Mouse (Mus musculus) left cerebral cortex, postnatal 36 days (tissue): ENCODE data around the gene C1qc. TPM values are rescaled to one million over a fixed set of nuclear protein-coding genes. Genes with fewer than 3 reads are reported as not detected.

ENCODE experiments used
- DNase-seq, 2 experiments: peaks; one replicate each; pipeline ENCODE4 v3.0.0; 2021 to 2022; ENCODE audit warnings: low spot score in 2 of 2, mixed read lengths in 1 of 2
- intact Hi-C: fragments of 180-260 bp; cut with DNase I; formaldehyde crosslinking; loops from one replicate; pipeline ENCODE4 v1.15.1; 2025
- total RNA-seq, 2 experiments: library from RNA; stranded (reverse); gene quantifications; 2 replicates each; pipeline ENCODE4 v1.2.3; 2021

C1qc gene
- total RNA-seq, 2 experiments from 2014 or later = 40.6 to 47.2 TPM

GRCm38 (mm10) chr4:136898084-136898598 is 5.3 kb upstream of the C1qc start:
- intact Hi-C loops = loop anchor here (10.0 kb wide), 1 partner anchor 387 kb away; no protein-coding TSS in a partner anchor
- DNase-seq = no peak

- intact Hi-C loops = loop anchor here (10.0 kb wide), 1 partner anchor 388 kb away; no protein-coding TSS in a partner anchor
- no peak for DNase-seq
Measured at GRCm38 (mm10) chr4:136896461-136896860, 3.6 kb upstream of the C1qc start.

GRCm38 (mm10) chr4:136895861-136896260 is 3.0 kb upstream of the C1qc start:
- DNase-seq = no peak
- intact Hi-C loops = loop anchor here (2.0 to 10.0 kb wide), 2 partner anchors 85 to 389 kb away; no protein-coding TSS in a partner anchor

- no peak for DNase-seq
- intact Hi-C loops = loop anchor here (1.0 to 10.0 kb wide), 3 partner anchors 86 to 390 kb away; no protein-coding TSS in a partner anchor
Measured at GRCm38 (mm10) chr4:136894821-136895220, 2.0 kb upstream of the C1qc start.

DNA sequence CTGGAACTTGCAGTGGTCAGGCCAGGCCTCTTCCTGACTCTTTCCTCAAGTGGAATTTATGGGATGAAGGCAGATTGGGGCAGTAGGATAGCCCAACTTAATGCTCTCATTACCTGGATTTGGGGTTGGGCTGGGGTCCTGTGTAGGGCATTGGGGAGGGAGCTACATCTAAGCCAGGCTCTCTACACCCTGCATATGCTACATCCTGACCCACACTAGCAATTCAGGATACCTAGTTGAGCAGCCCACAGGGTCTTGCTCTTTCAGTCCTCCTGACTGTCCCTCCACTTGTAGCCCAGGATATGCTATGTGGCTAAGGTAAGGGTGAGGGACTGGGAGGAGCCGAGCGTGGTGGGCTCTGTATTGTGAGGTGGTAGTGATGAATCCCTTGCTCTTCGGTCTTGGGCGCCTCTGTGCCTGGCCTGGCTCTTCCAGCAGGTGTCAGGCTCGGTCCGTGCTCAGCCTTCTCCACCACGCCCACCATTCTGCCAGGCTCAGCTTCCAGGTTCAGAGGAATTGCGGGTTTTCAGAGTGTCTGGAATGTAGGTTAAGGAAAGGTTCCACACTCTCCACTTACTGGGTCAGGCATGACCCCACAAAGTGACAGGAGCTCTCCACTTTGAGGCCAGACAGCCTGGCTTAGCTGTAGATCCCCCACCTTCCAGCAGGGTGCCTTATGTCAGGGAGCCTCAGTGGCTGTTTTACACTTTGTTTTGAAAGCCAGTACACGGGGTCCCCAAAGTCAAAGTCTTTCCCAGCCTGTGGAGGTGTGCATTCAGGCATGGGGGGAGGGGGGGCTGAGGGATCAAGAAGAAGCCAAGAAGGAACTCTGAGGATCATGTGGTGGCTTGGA is 1.1 kb upstream of the C1qc start:
- intact Hi-C loops = loop anchor here (1.0 to 10.0 kb wide), 3 partner anchors 87 to 391 kb away; no protein-coding TSS in a partner anchor
- DNase-seq = peak; percentile 55 to 63

DNA sequence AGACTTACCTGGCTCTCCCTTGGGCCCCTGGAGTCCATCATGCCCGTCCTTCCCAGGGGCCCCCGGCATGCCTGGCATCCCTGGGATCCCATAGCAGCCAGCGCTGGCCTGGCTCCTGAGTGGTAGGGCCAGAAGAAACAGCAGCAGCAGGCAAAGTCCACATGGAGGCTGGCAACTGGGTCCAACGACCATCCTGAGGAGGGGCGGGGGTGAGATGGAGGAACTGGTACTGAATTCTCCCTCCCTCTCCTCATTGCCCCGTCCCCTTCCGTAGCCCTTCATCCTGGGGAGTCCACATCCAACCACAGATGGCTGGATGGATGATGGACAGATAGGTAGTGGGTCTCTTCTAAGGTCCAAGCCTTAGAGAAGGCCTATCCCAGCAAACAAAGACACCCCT is 494 bp downstream of the C1qc start:
- no peak for DNase-seq
- intact Hi-C loops = loop anchor here (10.0 kb wide), 1 partner anchor 392 kb away; no protein-coding TSS in a partner anchor

DNA sequence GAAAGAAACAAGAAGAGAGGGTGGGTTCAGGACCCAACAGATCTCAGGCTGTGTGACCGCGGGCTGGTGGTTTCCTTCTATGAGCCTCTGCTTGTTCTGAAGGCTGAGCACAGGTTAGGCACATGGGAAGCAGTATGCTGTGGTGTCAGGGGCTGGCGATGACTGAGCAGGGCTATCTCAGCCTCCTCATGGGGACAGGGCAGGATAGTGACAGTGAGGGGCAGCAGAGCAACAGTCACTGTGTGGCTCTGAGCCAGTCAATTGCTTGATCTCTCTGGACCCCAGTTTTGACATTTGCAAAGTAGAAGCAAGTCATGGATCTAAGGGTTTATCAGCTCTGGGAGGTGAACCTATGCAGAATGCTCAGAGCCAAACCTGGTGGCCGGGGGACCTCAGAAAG is 1.8 kb downstream of the C1qc start:
- no peak for DNase-seq
- intact Hi-C loops = loop anchor here (10.0 kb wide), 1 partner anchor 394 kb away; no protein-coding TSS in a partner anchor

GRCm38 (mm10) chr4:136889981-136890380 is 2.9 kb downstream of the C1qc start:
- intact Hi-C loops = loop anchor here (10.0 kb wide), 1 partner anchor 395 kb away; no protein-coding TSS in a partner anchor
- DNase-seq = no peak

- no peak for DNase-seq
- intact Hi-C loops = no loop called here
Measured at GRCm38 (mm10) chr4:136887714-136888113, 5.2 kb downstream of the C1qc start.

DNA sequence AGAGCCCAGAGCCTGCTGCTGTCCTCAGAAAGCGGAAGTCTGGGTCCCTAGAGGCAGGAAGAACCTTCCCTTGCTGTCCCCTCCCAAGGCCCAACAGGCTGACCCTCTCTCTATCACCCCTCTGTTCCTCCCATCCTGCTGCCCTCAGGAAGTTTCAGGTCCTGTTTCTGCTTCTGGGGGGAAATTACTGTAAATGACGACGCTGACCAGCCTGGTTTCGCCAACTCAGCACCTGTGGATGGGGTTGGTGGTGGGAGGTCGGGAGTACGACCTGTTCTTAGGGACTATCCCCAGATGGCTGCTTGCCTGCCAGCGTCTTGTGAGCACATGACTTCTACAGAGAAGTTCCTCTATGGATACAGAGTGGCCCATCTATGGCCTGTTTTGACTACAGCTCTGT is 6.8 kb downstream of the C1qc start, which contains the start of gene C1qb:
Gene C1qb, minus strand, starts transcription at position 87 of the 400 bp plus-strand sequence.
- DNase-seq = no peak
- intact Hi-C loops = no loop called here

DNA sequence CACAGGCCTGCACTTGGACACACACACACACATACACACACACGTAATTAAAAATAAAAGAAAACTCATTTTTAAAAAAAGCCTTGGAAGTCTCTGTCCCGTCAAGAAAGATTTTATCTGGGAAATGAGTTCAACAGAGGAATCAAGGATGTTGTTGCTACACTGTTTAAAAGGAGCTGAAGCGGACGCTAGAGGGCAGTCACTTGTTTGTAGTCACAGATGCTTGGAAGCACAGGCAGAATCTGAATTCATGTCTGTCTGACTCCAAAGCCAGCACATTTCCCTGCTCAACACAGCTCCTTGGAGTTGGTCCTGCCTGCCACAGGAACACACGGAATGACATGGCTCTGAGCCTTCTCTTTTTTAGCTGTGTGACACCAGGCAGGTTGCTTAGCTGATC is 14.3 kb downstream of the C1qc start:
- intact Hi-C loops = no loop called here
- DNase-seq = no peak

GRCm38 (mm10) chr4:136878171-136878570 is 14.7 kb downstream of the C1qc start:
- DNase-seq = no peak
- intact Hi-C loops = no loop called here

DNA sequence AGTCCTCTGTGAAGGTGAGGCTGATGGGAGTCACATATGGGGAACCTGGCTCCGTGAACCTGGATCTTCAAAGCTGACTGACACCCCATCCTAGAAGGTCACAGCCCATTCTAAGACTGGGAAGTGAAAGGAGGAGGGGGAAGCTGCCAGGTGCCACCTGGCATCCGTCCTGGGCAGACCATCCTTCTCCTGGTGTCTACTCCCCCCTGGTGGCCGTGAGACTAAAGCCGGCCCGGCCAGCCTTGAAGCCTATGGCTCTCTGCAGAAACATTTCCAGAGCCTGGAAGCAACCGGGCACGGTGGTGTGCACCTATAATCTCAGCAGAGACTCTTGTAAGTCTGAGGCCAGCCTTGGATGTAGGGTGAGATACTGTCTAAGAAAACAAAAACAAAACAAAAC is 15.9 kb downstream of the C1qc start:
- intact Hi-C loops = loop anchor here (2.0 kb wide), 1 partner anchor 228 kb away; no protein-coding TSS in a partner anchor
- peak; percentile 32 to 47 for DNase-seq

- DNase-seq = no peak
- intact Hi-C loops = no loop called here
Measured at GRCm38 (mm10) chr4:136875012-136875411, 17.9 kb downstream of the C1qc start.

DNA sequence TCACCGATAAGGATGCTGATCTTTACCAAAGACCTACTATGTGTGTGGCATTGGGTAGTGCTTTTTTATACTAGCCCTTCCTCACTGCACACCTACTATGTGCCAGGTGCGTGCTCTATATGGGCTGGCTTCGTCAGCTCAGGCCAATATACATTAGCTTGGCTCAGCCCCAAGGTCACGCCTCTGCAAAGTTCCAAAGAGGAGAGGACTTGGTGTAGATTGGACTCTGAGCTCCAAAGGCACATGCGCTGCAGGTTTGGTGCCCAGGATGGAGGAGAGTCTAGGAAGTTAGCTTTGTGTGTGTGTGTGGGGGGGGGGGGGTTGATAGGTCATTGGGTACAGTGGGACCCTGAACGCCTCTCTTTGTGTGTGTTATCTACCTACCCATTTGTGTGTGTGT is 24.5 kb downstream of the C1qc start:
- intact Hi-C loops = no loop called here
- no peak for DNase-seq

DNA sequence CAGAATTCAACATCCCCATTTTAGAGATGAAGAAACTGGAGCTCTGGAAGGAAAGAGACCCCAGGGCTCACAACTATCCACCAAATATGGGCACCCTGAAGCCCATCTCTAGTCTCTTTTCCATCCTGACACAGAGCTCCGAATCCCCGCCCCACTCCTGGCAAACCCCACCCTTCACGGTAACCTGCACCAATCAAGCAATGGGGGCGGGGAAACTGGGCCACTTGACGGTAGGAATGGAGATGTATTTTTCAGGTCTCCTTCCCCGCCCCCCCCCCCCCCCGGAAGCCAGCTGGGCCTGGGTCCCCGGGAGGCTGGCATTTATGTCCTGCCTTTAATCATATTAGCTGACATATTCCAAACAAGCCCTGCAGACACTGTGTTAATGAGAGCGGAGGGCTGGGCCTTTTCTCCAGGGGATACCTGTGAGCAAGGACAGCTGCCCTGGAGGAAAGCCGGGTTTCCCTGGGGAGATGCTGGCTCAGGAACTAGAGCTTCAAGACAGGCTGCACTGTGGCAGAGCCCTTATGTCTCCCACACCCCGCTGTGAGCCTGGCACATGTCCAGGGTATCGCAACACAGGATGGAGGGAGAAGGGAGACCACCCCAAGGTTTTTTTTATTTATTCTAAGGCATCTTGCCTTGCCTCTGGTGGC is 25.0 kb downstream of the C1qc start:
- intact Hi-C loops = no loop called here
- no peak for DNase-seq

- intact Hi-C loops = no loop called here
- DNase-seq = no peak
Measured at GRCm38 (mm10) chr4:136865531-136865930, 27.3 kb downstream of the C1qc start.

DNA sequence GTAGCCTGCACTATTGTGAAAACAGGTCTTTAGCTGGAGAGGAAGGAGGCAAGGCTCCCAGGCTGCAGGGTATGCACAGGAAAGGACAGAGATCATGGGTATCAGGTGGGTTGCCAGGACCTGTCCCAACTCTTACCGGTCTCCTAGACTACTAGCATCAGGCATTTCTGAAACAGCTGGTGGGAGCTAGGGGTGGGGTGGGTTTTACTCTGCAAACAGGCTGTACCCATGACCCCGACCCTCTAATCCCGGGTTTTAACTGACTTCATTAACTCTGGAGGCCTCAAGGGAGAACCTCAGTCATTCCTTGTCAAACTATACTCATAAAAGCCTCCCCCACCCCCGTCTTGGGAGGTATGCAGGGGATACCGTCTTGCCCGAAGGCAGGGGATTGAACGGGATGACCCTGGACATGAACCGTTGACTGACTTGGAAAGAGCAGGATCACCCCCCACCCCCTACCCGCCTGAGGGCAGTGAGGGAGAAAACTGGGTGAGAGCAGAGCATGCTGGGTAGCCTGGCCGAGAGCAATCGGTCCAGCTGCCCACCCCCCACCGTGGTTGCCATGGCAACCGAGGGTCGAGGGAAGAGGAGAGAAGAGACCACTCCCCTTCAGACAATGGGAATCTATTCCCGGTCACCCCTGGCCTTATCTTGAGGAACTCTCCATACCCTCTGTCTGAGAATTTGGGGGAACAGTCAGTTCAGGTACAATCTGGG is 28.0 kb downstream of the C1qc start:
- DNase-seq = no peak
- intact Hi-C loops = no loop called here

GRCm38 (mm10) chr4:136863517-136863916 is 29.3 kb downstream of the C1qc start:
- intact Hi-C loops = no loop called here
- no peak for DNase-seq

DNA sequence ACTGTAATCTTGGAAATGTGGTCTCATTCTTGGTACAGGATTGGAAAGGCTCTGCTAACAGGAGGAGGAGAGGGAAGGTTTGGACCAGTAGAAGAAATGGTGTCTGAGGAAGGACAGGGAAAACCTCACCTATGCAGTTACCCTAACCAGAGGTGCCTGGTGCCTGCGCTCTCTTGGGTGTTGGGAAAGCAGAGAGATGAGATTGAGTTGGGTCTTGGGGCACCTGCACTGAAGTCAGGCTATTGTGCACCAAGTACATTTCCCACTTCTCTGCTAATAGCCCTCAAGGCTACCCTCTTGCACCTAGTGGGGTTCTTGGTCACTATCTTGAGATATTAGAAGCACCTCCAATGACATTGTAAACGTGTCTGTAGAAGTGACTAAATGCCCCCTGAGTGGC is 30.5 kb downstream of the C1qc start:
- intact Hi-C loops = no loop called here
- no peak for DNase-seq
